Mouse (Mus musculus): ENCODE results near the gene Cdip1. TPM values are rescaled to one million over a fixed set of nuclear protein-coding genes. Genes with fewer than 3 reads are reported as not detected.

The Cdip1 gene
- polyA plus RNA-seq, 1 experiment, result 46.5 TPM

DNA sequence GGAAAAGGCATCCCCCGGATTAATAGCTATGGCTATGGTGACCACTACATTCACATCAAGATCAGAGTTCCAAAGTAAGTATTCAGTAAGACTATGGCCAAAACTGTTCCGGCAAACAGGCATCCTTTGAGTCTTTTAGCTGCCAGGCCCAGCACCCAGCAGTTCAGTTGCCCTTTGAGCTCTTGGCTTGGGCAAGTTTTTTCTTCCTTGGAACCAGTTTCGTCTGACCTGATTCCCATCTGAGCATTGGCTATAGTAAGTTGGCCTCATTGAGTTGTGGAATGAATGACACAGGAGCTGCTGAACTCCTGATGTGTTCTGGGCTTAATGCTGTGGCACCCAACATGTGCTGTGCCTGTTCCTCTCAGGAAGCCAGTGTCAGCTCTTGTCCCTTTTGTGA, 88.9 kb downstream of the Cdip1 start:
- Histone ChIP-seq H3K9me3 (replicated peaks; ENCODE audit: control insufficient read depth, insufficient read depth, low read length, poor library complexity, severe bottlenecking) (no peaks in the 10 kb centered on the region), H3K27me3 (ENCODE audit: control insufficient read depth, insufficient read depth, low read length, poor library complexity, severe bottlenecking) (no peaks in the 10 kb centered on the region), H3K4me1 (ENCODE audit: control insufficient read depth, insufficient read depth, low read length) (no peaks in the 10 kb centered on the region), H3K4me3 (ENCODE audit: low read depth, low read length) (no peak overlapping the region), H3K27ac (ENCODE audit: insufficient read depth, low read length) (peak overlapping the region; percentile 28; the same call in 1 of the 2 replicates), H3K36me3 (ENCODE audit: control insufficient read depth, insufficient read depth, low read length, poor library complexity, severe bottlenecking) (peaks cover 62% of the 10 kb centered on the region), H3K9ac (ENCODE audit: low read depth, poor library complexity, severe bottlenecking) (no peak overlapping the region)
- no peak for TF ChIP-seq CTCF (IDR thresholded peaks at IDR 0.05; ENCODE audit: low read depth, low read length)
- no peak for TF ChIP-seq EP300 (IDR thresholded peaks at IDR 0.05; ENCODE audit: insufficient read depth, low read depth, low read length)
- TF ChIP-seq POLR2A (IDR thresholded peaks at IDR 0.05; ENCODE audit: insufficient read depth, low read length), result no peak

Other genes starting within 250 kb of the Cdip1 start
- gene Srl, start 248.5 kb downstream of the Cdip1 start, polyA plus RNA-seq (2011; ENCODE audit: insufficient read depth, insufficient read length, low read depth, missing spikeins), result 30.0 and 33.6 TPM in 2 replicates
- gene Tfap4, start 230.4 kb downstream of the Cdip1 start, polyA plus RNA-seq (2011; ENCODE audit: insufficient read depth, insufficient read length, low read depth, missing spikeins), result 19.3 and 21.2 TPM in 2 replicates
- gene Glis2, start 195.6 kb downstream of the Cdip1 start, polyA plus RNA-seq (2011; ENCODE audit: insufficient read depth, insufficient read length, low read depth, missing spikeins), result 31.2 and 34.8 TPM in 2 replicates
- gene Pam16, start 165.3 kb downstream of the Cdip1 start, polyA plus RNA-seq (2011; ENCODE audit: insufficient read depth, insufficient read length, low read depth, missing spikeins), result 34.8 and 39.5 TPM in 2 replicates
- gene Vasn, start 150.4 kb downstream of the Cdip1 start, polyA plus RNA-seq (2011; ENCODE audit: insufficient read depth, insufficient read length, low read depth, missing spikeins), result 6.2 and 7.9 TPM in 2 replicates
- 55.8 and 55.9 TPM in 2 replicates for gene Dnaja3, start 150.3 kb downstream of the Cdip1 start, polyA plus RNA-seq (2011; ENCODE audit: insufficient read depth, insufficient read length, low read depth, missing spikeins)
- 31.2 and 36.1 TPM in 2 replicates for gene Coro7, start 110.5 kb downstream of the Cdip1 start, polyA plus RNA-seq (2011; ENCODE audit: insufficient read depth, insufficient read length, low read depth, missing spikeins)
- gene Nmral1, start 70.9 kb downstream of the Cdip1 start, polyA plus RNA-seq (2011; ENCODE audit: insufficient read depth, insufficient read length, low read depth, missing spikeins), result 15.6 and 15.7 TPM in 2 replicates
- gene Hmox2, start 63.9 kb downstream of the Cdip1 start, polyA plus RNA-seq (2011; ENCODE audit: insufficient read depth, insufficient read length, low read depth, missing spikeins), result 38.0 and 44.4 TPM in 2 replicates
- not detected in 2 replicates for gene 4930562C15Rik, start 45.1 kb upstream of the Cdip1 start, polyA plus RNA-seq (2011; ENCODE audit: insufficient read depth, insufficient read length, low read depth, missing spikeins)
- 31.1 and 32.7 TPM in 2 replicates for gene Ubald1, start 90.0 kb upstream of the Cdip1 start, polyA plus RNA-seq (2011; ENCODE audit: insufficient read depth, insufficient read length, low read depth, missing spikeins)
- 46.6 and 47.8 TPM in 2 replicates for gene Mgrn1, start 96.0 kb upstream of the Cdip1 start, polyA plus RNA-seq (2011; ENCODE audit: insufficient read depth, insufficient read length, low read depth, missing spikeins)
- 37.8 and 41.0 TPM in 2 replicates for gene Nudt16l1, start 148.5 kb upstream of the Cdip1 start, polyA plus RNA-seq (2011; ENCODE audit: insufficient read depth, insufficient read length, low read depth, missing spikeins)
- 22.4 and 28.4 TPM in 2 replicates for gene Anks3, start 173.9 kb upstream of the Cdip1 start, polyA plus RNA-seq (2011; ENCODE audit: insufficient read depth, insufficient read length, low read depth, missing spikeins)
- not detected in 2 replicates for gene Sept12, start 207.6 kb upstream of the Cdip1 start, polyA plus RNA-seq (2011; ENCODE audit: insufficient read depth, insufficient read length, low read depth, missing spikeins)
- gene Smim22, start 217.0 kb upstream of the Cdip1 start, polyA plus RNA-seq (2011; ENCODE audit: insufficient read depth, insufficient read length, low read depth, missing spikeins), result 7.7 and 10.1 TPM in 2 replicates
- 40.8 and 44.5 TPM in 2 replicates for gene Rogdi, start 223.3 kb upstream of the Cdip1 start, polyA plus RNA-seq (2011; ENCODE audit: insufficient read depth, insufficient read length, low read depth, missing spikeins)